Mouse (Mus musculus) embryonic facial prominence, embryonic 11.5 days (tissue): ENCODE measurements around the gene 1110008L16Rik. TPM values are rescaled to one million over a fixed set of nuclear protein-coding genes. Genes with fewer than 3 reads are reported as not detected.
"Not testable (repeated sequence)": the region's sequence is repeated elsewhere in the genome, so short reads cannot be mapped to it uniquely, and the experiment has no call there.

ENCODE experiments used
- ATAC-seq: fragments of 200-750 bp; cut with Nextera tagmentation; replicated peaks from 2 replicates; pipeline ENCODE4 v1.8.0; 2017; ENCODE audit warnings: low read depth; ENCODE audit not compliant: insufficient number of reproducible peaks, low FRiP score, low TSS enrichment
- DNase-seq: peaks from one replicate; pipeline ENCODE4 v3.0.0-alpha.2; 2015; ENCODE audit warnings: low spot score
- H3K27ac ChIP-seq: fragments of 300-500 bp; sonication (generic); replicated peaks from 2 replicates; pipeline ENCODE4 v1.5.1; 2014; ENCODE audit warnings: mild to moderate bottlenecking, low read depth, low read length, control low read depth
- H3K27me3 ChIP-seq: fragments of 300-500 bp; sonication (generic); 2 replicates; pipeline ENCODE4 v1.6.1; 2014; ENCODE audit warnings: mild to moderate bottlenecking, low read length, moderate library complexity, mixed read lengths; ENCODE audit not compliant: control insufficient read depth, insufficient read depth
- H3K36me3 ChIP-seq: fragments of 300-500 bp; sonication (generic); replicated peaks from 2 replicates; pipeline ENCODE4 v1.6.1; 2014; ENCODE audit warnings: low read depth, mild to moderate bottlenecking, low read length, moderate library complexity, mixed read lengths; ENCODE audit not compliant: control insufficient read depth, insufficient read depth
- H3K4me1 ChIP-seq: fragments of 300-500 bp; sonication (generic); 2 replicates; pipeline ENCODE4 v1.6.1; 2014; ENCODE audit warnings: low read length, mixed read lengths; ENCODE audit not compliant: control insufficient read depth, insufficient read depth
- H3K4me2 ChIP-seq: fragments of 300-500 bp; sonication (generic); 2 replicates; pipeline ENCODE4 v1.6.1; 2014; ENCODE audit warnings: low read depth, mild to moderate bottlenecking, control low read depth, low read length, moderate library complexity
- H3K4me3 ChIP-seq: fragments of 300-500 bp; sonication (generic); 2 replicates; pipeline ENCODE4 v1.5.1; 2014; ENCODE audit warnings: low read depth, low read length, control low read depth
- H3K9ac ChIP-seq: fragments of 300-500 bp; sonication (generic); replicated peaks from 2 replicates; pipeline ENCODE4 v1.6.1; 2014; ENCODE audit warnings: mild to moderate bottlenecking, control low read depth, low read length
- H3K9me3 ChIP-seq: fragments of 300-500 bp; sonication (generic); replicated peaks from 2 replicates; pipeline ENCODE4 v1.6.1; 2016; ENCODE audit warnings: mild to moderate bottlenecking, low read length, inconsistent platforms, mixed read lengths; ENCODE audit not compliant: control insufficient read depth
- WGBS: fragments of 180-500 bp; shearing (Covaris S2); extraction: QIAGEN DNeasy Blood & Tissue Kit; methylation state at CpG from one replicate; pipeline ENCODE4 v1.1.7; 2014; 5-methylcytosine and 5-hydroxymethylcytosine counted together
- polyA plus RNA-seq: library from polyadenylated mRNA; unstranded; fragments of >200 nt; fragmentation: Nextera tagmentation; extraction: Ambion mirVana; gene quantifications from 2 replicates; pipeline ENCODE4 v1.2.1, GENCODE M21; 2014

1110008L16Rik gene
- polyA plus RNA-seq, 1 experiment from 2014 or later, result 21.6 TPM

DNA sequence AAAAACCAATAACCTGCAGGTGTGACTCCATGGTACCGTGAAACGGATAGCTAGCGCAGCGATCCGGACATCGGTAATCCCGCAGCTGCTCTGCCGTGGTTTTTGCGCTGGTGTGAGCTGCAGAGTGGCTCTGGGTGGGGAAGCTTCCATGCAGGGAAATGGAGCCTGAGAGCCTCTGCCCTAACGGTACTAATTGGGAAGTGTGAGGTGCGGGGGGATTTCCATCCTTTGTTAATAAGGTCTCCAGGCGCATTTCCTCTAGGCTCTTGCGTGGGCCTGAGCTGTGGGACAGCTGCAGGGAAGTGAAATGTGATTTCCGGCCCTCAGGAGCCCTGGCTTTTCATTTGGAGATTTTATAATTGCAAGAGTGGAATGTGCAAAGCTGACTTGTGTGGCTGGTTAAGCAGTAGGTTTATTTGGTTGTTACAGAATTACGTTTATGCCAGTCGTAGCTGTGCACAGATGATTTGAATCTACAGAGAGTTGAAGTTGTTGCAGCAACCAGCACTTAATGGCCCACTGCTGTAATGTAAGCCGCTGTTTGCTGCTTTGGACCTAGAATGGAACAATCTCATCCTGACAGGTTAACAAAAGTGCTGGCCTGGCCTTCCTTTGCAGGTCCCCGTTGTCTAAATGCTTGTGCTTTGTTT lies 22.4 kb downstream of the 1110008L16Rik start:
- 81% methylated on average over 18 of the region's 18 CpGs for WGBS
- Histone ChIP-seq H3K36me3 (no peaks in the 10 kb centered on the region), H3K4me2 (no peak overlapping the region), H3K4me1 (no peaks in the 10 kb centered on the region), H3K27me3 (no peaks in the 10 kb centered on the region), H3K9ac (no peak overlapping the region), H3K9me3 (no peaks in the 10 kb centered on the region), H3K27ac (no peak overlapping the region), H3K4me3 (no peak overlapping the region)
- ATAC-seq (no peak), DNase-seq (no peak)

- ATAC-seq (no peak), DNase-seq (no peak)
- H3K9ac ChIP-seq, result no peak overlapping the region
- H3K4me3 ChIP-seq, result no peak overlapping the region
- 93% methylated on average over 7 of the region's 7 CpGs for WGBS
- H3K4me2 ChIP-seq, result no peak overlapping the region
- H3K9me3 ChIP-seq, result no peaks in the 10 kb centered on the region
- H3K4me1 ChIP-seq, result no peaks in the 10 kb centered on the region
- no peaks in the 10 kb centered on the region for H3K27me3 ChIP-seq
- no peak overlapping the region for H3K27ac ChIP-seq
- no peaks in the 10 kb centered on the region for H3K36me3 ChIP-seq
Observed at GRCm38 (mm10) chr12:55325702-55326101, 26.3 kb downstream of the 1110008L16Rik start.

GRCm38 (mm10) chr12:55328784-55329183 lies 29.4 kb downstream of the 1110008L16Rik start:
- no peaks in the 10 kb centered on the region for H3K27me3 ChIP-seq
- WGBS, result 87% methylated on average over 4 of the region's 4 CpGs
- no peak overlapping the region for H3K4me3 ChIP-seq
- ATAC-seq (no peak), DNase-seq (no peak)
- H3K4me1 ChIP-seq, result no peaks in the 10 kb centered on the region
- H3K36me3 ChIP-seq, result no peaks in the 10 kb centered on the region
- H3K9me3 ChIP-seq, result no peaks in the 10 kb centered on the region
- no peak overlapping the region for H3K4me2 ChIP-seq
- no peak overlapping the region for H3K9ac ChIP-seq
- H3K27ac ChIP-seq, result no peak overlapping the region

DNA sequence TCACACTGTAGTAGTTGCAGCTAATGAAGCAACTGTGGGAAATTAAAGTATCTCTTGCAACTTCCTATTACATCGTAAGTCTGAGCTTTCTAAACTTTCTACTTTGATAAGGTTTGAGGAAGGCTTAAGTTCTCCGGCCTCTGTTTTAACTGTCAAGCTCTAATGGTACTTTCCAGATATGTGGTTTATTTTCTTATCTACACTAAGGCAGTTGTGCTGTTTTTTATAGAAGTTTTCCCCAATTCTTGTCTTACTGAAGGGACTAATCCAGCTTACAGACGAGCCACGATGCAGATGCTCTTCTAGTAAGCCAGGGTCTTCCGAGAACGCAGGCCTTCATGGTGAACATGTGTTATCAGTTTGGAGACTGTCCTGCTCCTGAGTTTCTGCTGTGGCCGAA lies 30.0 kb downstream of the 1110008L16Rik start:
- ATAC-seq, result no peak
- H3K4me3 ChIP-seq, result no peak overlapping the region
- H3K27me3 ChIP-seq, result no peaks in the 10 kb centered on the region
- no peak for DNase-seq
- H3K4me2 ChIP-seq, result no peak overlapping the region
- H3K9me3 ChIP-seq, result no peaks in the 10 kb centered on the region
- no peak overlapping the region for H3K9ac ChIP-seq
- no peaks in the 10 kb centered on the region for H3K4me1 ChIP-seq
- WGBS, result 91% methylated on average over 7 of the region's 7 CpGs
- H3K36me3 ChIP-seq, result no peaks in the 10 kb centered on the region
- H3K27ac ChIP-seq, result no peak overlapping the region

GRCm38 (mm10) chr12:55333662-55334061 lies 34.3 kb downstream of the 1110008L16Rik start:
- H3K4me3 ChIP-seq, result no peak overlapping the region
- H3K27ac ChIP-seq, result no peak overlapping the region
- H3K27me3 ChIP-seq, result no peaks in the 10 kb centered on the region
- no peak overlapping the region for H3K4me2 ChIP-seq
- H3K9me3 ChIP-seq, result no peaks in the 10 kb centered on the region
- no peak for ATAC-seq
- H3K9ac ChIP-seq, result no peak overlapping the region
- DNase-seq, result no peak
- no peaks in the 10 kb centered on the region for H3K36me3 ChIP-seq
- WGBS, result 83% methylated on average over 7 of the region's 7 CpGs
- H3K4me1 ChIP-seq, result no peaks in the 10 kb centered on the region

DNA sequence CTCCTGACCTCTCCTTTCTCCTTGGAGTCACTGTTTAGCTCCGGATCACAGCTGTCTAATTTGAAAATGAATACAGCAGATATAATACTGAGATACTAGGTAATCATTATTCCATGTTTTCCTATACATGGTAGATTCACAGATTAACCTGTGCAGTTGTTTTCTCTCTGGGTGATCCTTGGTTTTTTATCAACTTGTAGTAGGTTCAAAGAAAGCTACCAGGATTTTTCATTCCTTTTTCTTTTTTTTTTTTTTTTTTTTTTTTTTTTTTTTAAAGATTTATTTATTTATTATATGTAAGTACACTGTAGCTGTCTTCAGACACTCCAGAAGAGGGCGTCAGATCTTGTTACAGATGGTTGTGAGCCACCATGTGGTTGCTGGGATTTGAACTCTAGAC lies 39.1 kb downstream of the 1110008L16Rik start:
- H3K9ac ChIP-seq, H3K4me2 ChIP-seq, H3K4me3 ChIP-seq, H3K9me3 ChIP-seq, H3K27ac ChIP-seq, H3K27me3 ChIP-seq, H3K4me1 ChIP-seq, DNase-seq, H3K36me3 ChIP-seq, ATAC-seq: not testable (repeated sequence)
- WGBS, result 96% methylated on average over 1 of the region's 2 CpGs

- H3K9ac ChIP-seq, H3K27me3 ChIP-seq, H3K27ac ChIP-seq, H3K36me3 ChIP-seq, H3K4me3 ChIP-seq, H3K9me3 ChIP-seq, H3K4me1 ChIP-seq, DNase-seq, ATAC-seq, H3K4me2 ChIP-seq: not testable (repeated sequence)
- 64% methylated on average over 1 of the region's 1 CpGs for WGBS
Observed at GRCm38 (mm10) chr12:55343045-55343444, 43.7 kb downstream of the 1110008L16Rik start.

GRCm38 (mm10) chr12:55343998-55344397 lies 44.6 kb downstream of the 1110008L16Rik start:
- DNase-seq (no peak), ATAC-seq (no peak)
- H3K4me1 ChIP-seq, result no peaks in the 10 kb centered on the region
- no peak overlapping the region for H3K4me3 ChIP-seq
- H3K4me2 ChIP-seq, result no peak overlapping the region
- H3K36me3 ChIP-seq, result no peaks in the 10 kb centered on the region
- no peaks in the 10 kb centered on the region for H3K27me3 ChIP-seq
- H3K9ac ChIP-seq, result no peak overlapping the region
- H3K27ac ChIP-seq, result no peak overlapping the region
- WGBS, result 84% methylated on average over 11 of the region's 11 CpGs
- H3K9me3 ChIP-seq, result no peaks in the 10 kb centered on the region
